Mouse (Mus musculus): ENCODE data around the gene Rad21l.

The Rad21l gene

DNA sequence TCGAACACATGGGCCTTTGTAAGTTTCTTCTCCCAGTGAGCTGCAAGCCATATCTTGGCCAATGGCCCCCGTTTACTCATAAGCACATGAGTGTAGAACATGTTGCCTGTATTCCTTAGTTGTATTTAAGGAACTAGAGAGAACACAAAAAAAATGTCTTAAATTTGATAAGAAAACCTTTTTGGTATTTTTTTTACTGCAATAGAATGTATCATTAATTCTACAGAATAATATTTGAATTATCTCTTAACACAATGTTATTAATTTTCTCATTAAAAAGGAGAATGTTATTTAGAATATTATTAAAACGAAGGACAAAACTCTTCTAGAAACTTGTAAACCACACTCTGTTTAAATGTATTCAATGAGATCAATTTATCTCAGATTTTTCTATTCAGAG is at the start of gene Rad21l:
TSS of gene Rad21l (minus strand) at position 101 of the 400 bp plus-strand sequence.
- DNase-seq (ENCODE audit: low spot score) = no peak

DNA sequence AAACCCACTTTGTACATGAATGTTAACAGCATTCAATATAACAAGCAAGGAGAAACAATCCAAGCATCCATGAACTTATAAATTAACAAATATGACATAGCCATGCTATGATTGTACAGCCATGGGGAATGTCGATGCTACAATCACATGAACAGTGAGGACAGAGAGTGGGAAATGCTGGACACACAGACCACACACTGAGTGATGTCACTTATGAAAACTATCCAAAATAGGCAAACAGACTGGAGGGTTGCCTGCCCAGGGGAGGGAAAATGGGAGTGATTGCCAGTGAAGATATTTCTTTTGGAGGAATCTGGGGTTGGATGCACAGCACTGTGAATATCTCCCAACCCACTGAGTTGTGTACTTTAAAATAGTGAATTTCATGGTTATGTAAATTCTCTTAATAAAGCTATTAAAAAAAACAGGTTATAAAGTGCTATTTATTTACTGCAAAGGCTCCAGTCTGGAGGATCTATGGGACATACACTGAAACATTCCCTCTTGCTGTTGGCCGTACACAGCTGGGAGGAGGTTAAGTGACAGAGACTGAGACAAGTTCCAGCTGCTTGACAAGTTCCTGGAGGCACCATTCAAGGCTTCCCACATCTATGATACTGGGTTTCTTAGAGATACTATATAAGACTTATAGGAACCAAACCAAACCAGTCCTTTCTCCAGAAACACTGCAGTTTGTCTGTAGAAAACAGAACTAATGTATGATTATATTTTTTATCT is 48.2 kb upstream of the Rad21l start:
- no peak for DNase-seq (ENCODE audit: low spot score)

DNA sequence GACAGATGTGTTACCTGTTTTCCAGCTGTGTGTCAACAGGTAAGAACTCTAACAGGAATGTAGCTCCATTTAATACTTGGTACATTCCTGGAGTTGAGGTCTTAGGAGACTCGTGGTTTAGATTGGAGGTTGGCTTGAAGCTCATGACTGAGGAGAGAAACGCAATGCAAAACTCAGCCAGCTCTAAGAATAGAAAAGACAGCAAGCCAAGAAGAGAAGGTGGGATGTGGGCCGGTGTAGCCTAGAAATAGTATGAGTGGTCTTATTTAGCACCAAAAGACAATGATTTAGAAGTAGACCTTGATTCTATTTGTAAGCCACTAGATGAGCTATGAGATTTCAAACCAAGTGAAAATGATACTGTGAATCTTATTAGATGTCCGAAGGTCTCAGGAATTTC is 47.2 kb upstream of the Rad21l start:
- DNase-seq (ENCODE audit: low spot score) = no peak

DNA sequence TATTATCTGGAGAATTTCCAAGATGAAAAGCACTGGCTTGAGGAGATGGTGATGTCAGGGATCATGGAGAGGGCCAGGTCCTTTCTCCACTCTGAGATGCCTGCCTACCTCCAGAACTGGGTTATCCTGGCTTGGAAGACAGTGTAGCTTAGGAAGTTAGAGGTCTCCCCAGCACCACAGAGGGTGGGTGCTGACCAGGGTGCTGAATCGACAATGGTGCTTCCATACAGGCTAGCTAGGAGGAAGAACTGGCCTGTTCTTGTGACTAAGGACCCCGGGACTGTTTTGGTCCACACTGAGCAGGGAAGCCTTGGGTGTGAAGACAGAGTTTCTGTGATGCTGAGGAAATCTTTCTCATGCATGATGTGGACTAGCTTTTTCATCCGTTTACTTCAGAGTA is 44.3 kb upstream of the Rad21l start:
- peak; percentile 15 for DNase-seq (ENCODE audit: low spot score)

DNA sequence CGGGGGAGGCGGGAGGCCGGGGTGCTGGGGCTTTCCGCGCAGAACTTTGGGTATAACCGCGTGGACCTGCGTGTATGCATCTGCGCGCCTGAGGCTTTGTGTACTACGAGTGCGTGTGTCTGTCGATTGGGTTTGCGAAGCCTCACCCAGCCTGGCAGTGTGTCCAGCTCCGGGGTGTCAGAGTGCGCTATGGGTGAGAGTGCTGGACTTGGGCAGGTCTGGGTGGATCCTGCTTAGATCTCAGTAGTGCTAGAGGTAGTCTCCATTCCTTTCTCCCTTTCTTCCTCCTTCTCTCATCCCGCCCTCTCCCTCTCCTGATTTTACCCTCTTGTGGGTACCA is 34.5 kb upstream of the Rad21l start:
- no peak for DNase-seq (ENCODE audit: low spot score)

DNA sequence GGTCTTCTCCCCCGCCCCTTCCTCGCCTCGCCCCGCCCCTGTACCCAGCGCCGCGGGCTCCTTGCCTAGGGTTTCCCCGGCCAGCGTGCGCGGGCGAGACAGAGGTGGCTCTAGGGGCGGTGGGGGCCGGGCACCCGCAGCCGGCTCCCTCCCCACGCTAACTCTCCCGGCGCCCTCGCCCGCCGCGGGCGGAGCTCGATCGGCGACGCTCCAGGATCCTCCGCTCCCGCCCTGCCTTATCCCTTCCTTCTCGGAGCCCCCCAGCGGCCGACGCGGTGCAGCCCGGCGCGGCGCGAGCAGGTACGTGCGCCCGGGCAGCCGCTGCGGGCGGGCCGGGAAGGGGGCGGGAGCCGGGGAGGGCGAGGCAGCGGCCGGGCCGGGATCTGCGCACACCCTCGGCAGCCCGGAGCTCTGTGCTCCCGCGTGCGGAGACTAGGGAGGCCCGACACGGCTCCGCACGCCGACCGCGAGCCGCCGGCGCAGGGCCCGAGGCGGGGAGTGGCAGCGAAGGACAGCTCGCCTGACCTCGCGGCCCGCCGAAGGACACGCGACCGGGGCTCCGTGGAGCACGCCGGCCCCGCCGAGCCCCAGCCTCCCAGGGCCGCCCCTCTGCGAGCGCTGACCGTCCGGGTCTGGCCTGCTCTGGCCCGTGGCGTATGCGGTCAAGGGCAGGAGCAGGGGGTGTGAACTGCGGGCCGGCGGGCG is 34.0 kb upstream of the Rad21l start:
- no peak for DNase-seq (ENCODE audit: low spot score)

DNA sequence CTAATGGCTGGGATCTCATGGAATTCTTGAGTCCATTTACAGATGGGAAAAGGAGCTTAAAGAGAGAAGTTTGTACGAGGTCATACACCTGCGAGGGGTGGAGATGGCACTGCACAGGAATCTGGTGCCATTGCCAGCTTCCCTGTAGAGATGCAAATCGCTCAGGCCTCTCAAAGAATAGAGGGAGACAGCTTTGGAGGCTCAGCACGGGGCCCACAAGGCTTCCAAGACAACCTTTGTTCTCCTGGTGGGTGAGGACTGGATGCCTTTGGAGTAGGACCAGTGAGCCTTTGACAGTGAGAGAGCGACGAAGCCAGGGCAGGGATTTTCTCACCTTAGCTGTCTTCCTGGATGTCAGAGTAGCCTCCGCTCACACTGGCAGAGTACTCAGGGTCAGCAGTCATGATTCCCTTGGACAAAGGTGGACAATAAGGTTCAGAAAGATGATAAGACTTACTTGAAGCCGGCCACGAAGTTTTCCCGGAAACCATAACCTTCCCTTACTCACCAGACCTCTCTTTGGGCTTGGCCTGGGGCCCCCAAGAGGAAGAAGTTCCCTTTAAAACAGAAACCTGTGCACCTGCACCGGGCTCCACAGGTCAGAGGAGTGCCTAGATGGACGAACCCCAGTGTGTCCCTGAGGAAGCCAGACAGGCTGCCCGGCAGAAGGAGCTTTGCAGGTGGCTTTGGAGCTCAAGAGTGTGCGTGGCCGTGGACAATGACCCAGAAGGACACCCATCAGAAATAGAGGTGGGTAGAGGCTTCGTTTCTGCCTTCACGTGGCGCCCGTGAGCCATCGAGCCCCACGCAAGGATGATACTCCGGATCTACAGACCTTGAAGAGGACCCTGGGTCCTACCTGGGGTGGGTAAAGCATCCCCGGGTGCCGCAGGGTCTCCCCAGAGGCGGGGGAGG is 33.2 kb upstream of the Rad21l start, which contains the start of gene Tmem74b:
TSS of gene Tmem74b (plus strand) at position 778 of the 915 bp plus-strand sequence.
- no peak for DNase-seq (ENCODE audit: low spot score)

DNA sequence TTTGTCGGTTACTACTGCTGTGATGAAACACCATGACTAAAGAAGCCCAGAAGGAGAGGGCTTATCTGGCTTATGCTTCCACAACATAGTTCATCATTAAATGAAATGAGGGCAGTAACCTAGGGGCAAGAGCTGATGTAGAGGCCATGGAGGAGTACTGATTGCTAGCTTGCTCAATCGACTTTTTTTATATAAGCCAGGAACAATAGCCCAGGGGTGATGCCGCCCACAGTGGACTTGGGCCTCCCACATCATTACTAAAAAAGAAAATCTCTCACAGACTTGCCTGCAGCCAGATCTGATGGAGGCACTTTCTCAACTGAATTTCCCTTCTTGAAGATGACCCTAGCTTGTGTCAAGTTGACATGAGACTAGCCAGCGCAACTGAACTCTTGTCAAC is 14.6 kb upstream of the Rad21l start:
- DNase-seq (ENCODE audit: low spot score) = no peak

DNA sequence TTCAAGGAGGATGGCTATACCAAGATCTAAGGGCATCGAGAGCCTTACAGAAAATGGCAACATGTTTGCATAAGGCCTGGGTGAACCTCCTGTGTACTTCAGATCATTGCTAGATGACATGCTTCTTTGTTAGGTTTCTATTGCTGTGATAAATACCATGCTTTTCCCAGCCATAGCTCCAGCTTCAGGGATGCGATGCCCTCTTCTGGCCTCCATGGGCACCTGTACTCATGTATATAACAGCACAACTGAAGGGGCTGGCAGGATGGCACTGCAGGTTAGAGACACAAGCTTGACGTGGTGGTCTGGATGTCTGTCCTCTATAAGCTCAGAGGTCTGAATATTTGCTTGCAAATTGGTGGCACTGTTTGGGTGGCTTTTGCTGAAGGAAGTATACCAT is 14.0 kb upstream of the Rad21l start:
- DNase-seq (ENCODE audit: low spot score) = no peak

DNA sequence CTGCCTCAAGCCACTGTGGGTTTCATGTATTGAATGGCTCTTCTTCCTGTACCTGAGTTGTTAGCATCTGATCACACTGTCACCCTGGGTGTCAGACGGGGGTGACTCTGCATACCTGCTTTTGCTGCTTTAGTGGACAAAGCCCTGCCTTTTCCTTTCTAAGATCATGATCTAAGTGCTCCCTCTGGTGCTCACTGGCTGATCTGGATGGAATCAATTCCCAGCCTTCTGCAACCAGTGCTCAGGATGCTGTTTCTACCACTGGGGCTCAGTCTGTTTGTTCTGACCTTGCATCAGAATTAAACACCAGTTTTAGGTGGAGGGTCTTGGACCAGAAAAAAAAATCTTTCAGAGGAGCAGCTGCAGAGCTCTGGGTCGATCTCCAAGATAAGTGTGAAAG is 7.9 kb upstream of the Rad21l start:
- DNase-seq (ENCODE audit: low spot score) = no peak

DNA sequence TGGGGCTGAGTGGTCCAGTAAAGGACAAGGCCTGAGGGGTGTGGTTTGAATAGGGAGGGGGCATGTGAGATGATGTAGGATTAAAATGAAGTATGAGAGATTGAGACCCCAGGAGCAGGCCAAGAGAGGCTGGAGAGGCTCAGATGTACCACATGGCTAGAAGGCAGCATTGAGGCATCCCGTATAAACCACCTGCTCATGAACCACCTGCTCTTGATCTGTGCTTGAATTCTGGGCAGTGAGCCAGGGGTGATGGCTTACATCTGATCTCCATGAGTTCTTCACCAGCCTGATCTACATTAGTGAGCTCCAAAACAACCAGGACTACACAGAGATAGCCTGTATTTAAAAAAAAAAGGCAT is 2.6 kb upstream of the Rad21l start:
- no peak for DNase-seq (ENCODE audit: low spot score)

DNA sequence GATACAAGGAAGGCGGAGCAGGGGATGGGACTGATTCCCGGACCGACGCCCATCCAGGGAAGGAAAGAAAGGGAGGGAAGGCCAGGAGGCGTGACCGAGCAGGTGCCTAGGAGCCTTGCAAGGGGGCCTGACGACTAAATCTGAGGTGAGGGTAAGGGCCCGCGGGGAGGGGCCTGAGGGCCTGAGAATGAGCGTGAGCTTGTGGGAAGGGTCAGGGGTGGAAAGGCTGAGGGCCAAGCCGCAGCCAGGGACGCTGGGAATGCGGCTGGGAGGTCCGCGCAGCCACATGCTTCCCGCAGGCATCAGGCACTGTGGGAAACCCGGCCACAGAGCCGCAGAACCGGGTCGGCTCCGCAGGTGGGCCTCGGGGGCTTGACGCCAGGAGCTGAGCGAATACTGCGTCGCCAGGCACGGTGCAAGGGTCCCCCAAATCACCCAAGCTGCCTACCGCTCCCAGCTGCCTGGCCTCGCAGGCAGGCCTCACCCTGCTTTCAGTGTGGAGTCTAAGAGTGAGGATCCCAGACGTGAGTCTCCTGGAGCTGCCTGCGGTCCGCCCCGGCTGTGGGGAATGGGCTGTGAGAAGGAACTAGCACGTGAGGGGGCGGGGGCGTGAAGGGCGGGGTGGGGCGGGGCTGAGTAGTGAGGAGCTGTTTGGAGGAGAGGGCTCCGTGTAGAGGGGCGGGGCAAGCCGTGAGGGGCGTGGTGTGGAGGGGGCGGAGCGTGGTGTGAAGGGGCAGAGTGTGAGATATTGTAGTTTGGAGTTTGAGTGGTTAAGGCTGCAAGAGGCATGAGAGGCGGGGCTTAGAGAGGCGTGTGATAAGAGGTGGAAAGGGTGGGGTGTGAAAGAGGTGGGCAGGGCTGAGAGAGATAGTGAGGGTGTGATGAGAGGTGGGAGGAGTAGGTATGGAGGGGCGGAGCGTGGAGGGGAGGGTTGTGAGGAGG is 2.0 kb upstream of the Rad21l start:
- peak; percentile 6 for DNase-seq (ENCODE audit: low spot score)

DNA sequence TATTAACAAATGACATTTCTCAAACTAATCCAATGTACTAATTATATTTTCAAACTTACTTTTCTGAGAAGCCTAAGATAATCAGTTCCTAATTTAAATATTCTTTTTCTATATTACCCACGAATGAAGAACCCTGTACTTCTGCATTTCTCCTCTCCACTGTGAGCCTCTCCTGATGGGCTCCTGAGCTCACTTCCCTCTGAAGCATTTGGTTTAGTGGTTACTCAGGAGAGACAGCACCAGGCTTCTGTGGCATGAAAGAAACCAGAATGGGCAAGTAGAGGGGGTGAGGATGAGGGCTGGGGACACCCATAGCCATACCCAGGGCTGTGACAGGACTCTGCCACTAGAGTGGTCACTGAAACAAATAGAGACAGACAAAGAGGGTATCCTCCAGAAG is 16.3 kb downstream of the Rad21l start:
- DNase-seq (ENCODE audit: low spot score) = no peak

DNA sequence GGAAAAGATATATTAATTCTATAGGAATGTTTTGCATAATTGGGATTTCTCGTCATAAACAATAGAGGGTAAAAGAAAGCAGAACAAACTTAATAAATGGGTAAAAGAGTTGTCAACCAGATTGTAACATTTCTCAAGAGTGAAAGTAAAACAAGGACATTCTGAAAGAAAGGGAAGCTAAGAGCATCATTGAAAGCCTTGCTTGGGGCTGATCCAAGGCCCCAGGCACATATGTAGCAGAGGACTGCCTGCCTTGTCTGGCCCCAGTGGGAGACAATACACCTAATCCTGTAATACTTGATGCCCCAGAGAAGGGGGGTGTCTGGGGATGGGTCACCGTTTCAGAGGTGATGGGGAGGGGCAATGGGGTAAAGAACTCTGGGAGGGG is 32.3 kb downstream of the Rad21l start:
- no peak for DNase-seq (ENCODE audit: low spot score)

DNA sequence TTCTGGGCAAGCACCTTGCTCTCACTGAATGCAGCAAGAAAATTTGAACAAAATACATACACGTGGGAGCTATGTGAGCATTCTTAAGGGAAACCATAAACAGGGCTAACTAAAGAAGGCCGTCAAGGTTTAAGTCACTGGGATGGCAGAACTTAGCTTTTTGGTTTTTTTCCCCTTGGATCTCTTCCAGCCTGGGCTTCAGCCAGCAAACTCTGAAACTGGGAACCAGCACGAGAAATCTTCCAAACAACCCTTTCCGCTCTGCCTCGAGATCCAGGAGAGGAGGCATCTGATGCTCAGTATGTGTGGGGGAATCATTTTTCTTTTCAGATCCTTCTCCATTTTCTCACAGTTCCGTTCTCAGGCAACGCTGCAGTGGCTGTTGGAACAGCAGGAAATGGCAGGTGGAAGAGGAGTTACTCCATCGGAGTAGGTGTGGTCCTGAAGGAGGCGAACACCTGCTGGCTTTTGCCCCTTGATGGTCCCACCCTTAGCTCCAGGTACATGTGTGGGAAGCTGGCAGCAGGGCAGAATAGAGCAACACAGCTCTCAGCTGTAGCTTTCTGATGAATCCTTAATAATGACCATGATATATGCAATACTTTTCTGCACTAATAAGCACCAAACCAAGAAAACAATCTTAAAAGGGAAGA is 32.8 kb downstream of the Rad21l start:
- DNase-seq (ENCODE audit: low spot score) = no peak

DNA sequence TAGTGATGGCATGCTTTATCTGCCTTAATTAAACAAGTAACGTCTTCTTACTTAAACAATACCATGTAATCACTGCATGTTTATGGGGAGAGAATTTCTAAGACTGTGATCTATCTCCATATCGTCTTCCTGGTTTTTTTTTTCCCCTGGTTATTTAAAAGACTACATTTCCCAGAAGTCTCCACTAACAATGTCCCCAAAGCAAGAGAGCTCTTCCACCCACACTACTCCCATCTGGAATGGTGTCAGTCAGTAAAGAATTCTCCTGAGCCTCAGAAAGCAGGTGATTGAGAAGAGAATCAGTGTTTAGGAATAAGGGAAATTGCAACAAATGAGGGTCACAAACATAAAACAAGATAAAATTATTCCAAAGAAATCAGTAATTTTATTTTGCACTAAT is 33.4 kb downstream of the Rad21l start:
- no peak for DNase-seq (ENCODE audit: low spot score)

DNA sequence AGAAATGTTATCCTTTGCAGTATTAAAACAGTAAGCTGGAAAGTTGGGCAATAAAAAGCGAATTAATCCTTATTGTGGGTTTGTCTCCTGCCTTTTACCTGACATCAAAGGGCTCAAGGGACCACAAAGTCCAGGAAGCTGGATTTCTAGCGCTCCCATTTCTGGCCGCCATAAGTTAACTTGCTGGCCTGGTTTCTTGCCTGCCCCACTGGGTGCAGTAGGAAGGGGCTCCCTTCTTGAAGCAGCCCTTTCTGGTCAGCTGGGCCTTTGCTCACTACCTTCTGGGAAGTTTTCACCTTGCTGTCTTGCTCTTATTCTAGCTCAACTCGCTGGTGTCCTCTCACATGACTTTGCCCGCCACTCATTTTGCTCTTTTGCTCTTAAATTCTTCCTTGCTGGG is 35.4 kb downstream of the Rad21l start:
- no peak for DNase-seq (ENCODE audit: low spot score)

DNA sequence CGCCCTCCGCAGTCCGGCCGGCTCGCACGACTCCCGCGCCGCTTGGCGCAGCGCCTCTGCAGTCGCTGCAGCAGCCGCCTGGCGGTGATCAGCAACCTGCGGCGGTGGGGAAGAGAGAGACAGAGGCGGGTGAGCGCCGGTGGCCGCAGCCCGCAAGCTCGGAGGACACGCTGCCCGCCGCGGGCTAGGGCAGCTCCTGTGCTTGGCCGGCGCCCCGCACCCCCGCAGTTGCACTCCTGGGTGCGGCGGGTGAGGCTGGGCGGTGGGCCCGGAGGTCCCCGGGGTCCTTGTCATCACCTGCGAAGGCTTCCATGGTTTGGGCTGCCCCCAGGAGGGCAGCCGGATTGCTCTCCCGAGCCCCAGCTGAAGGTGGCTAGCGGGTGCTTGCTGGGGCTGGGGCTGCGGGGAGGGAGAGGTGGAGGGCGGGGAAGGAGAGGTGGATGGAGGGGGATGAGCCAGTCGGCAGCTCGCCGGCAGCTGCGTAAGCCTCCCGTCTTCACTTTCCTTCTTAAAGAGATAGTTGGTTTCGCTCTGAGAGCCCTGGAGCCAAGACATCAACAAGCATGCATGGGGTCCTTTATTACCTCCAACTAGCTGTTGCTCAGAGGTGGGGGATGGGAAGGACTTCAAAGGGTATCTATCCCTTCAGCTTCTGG is 36.0 kb downstream of the Rad21l start, which contains the start of gene Snph:
TSS of gene Snph (minus strand) at position 435 of the 656 bp plus-strand sequence.
- DNase-seq (ENCODE audit: low spot score) = no peak

DNA sequence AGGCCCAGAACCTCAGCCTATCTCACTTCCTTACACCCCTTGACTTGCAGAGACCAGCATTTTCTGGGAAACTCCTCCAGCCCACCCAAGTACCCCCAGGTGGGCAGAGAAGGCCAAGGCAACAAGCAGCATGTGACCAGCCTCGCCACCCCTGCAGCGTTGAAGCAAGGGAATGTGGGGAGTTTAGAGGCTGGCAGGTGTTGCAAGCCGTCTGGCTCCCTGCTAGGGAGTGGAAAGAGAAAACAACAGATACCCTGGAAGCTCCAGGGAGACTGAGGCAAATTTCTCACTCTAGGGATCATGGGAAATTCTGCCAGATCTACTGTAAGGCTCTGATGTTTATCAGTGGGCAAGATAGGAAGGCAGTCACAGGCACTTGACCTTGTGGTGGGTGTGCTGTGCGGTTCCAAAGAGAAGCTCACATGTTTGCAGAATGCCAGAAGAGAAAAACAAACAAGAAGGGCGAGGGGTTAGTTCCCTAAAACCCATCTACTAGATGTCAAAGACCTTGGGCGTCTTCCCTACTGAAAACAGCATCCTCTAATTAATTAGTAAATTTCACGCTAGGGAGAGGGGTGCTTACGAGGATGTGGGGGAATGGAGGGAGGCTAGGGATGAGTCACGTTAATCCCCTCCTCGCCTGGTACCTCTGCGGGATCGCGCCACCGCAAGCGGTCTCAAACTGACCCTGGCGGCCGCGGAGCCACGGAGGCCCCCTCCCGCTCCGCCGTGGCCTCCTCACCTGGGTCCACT is 36.8 kb downstream of the Rad21l start:
- DNase-seq (ENCODE audit: low spot score) = no peak

DNA sequence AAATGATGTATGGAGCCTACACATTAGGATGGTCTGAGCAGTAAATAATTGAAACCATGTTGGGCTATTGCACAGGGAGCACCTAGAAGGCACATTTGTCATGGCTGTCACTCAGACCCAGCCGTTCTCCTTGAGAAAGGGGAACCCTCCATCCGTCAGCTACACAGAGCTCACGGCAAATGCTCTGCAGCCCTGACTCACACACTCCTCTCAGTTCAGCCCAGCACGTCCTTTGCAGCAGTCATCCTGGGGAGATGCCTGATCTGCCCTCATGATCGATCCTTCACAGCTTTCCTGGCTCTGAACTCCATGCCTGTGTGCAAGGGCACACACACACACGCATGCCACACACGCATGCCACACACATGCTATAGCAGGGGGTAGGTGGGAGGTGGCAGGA is 39.0 kb downstream of the Rad21l start:
- no peak for DNase-seq (ENCODE audit: low spot score)

Measured in c-Kit-positive CD71-positive TER-119-positive erythroid progenitor cells, embryonic 14.5 days (primary cell).